Mouse (Mus musculus) common myeloid progenitor, adult 5-6 weeks (primary cell): ENCODE data around the gene Dyx1c1. TPM values are rescaled to one million over a fixed set of nuclear protein-coding genes. Genes with fewer than 3 reads are reported as not detected.

Experiments used
- ATAC-seq: replicated peaks from 2 replicates; pipeline ENCODE4 v1.8.0; 2016; ENCODE audit warnings: low read depth, mild to moderate bottlenecking, moderate TSS enrichment, inconsistent platforms; ENCODE audit not compliant: poor library complexity, severe bottlenecking
- total RNA-seq: library from RNA; stranded (forward); fragments of 200-1000, 187-1606 nt; gene quantifications from 2 replicates; pipeline ENCODE4 v1.2.3, GENCODE M21; 2017

Dyx1c1 gene
- total RNA-seq, 1 experiment from 2014 or later = 0.55 TPM

- no peak for ATAC-seq
Measured at GRCm38 (mm10) chr9:73019841-73020240, 61.3 kb downstream of the Dyx1c1 start.

GRCm38 (mm10) chr9:73020566-73021097 lies 62.0 kb downstream of the Dyx1c1 start:
- no peak for ATAC-seq

Other genes with a start within 250 kb of the Dyx1c1 start
- not detected in 2 replicates for gene Prtg, start 151.9 kb upstream of the Dyx1c1 start, total RNA-seq
- gene Pygo1, start 33.1 kb upstream of the Dyx1c1 start, total RNA-seq = not detected in 2 replicates
- 0.18 TPM in 1 of 2 replicates, not detected in the other for gene Gm44503, start 67 bp downstream of the Dyx1c1 start, total RNA-seq
- gene Ccpg1os, start 26.6 kb downstream of the Dyx1c1 start, total RNA-seq = 11.1 and 13.3 TPM in 2 replicates
- 31.7 and 43.7 TPM in 2 replicates for gene Ccpg1, start 26.6 kb downstream of the Dyx1c1 start, total RNA-seq
- gene Pigb, start 81.6 kb downstream of the Dyx1c1 start, total RNA-seq = 15.6 and 17.4 TPM in 2 replicates
- 55.6 and 67.6 TPM in 2 replicates for gene Rab27a, start 86.1 kb downstream of the Dyx1c1 start, total RNA-seq
- not detected in 2 replicates for gene Khdc3, start 143.1 kb downstream of the Dyx1c1 start, total RNA-seq
- gene Gm20509, start 143.7 kb downstream of the Dyx1c1 start, total RNA-seq = not detected in 2 replicates
- 217 and 257 TPM in 2 replicates for gene Rsl24d1, start 154.6 kb downstream of the Dyx1c1 start, total RNA-seq